24 mouse cellular contexts compared by ENCODE assay signal in genomic region chrX:56701261-56701660, GRCm38 (mm10). TPM values are rescaled to one million over a fixed set of nuclear protein-coding genes. Genes with fewer than 3 reads are reported as not detected.
A peak's percentile ranks its signal among the peaks of the same experiment; 100 is the strongest.
DNase-seq lines count a peak whose midpoint lies in the region; ATAC-seq and TF ChIP-seq lines count a peak whose summit lies in the region.
"Had no signal": no experiment of that assay in that cellular context is flagged by ENCODE, and none has a peak within 500 bp of the region (broad histone marks: within the 10 kb centered on the region; RNA-seq: fewer than 3 reads in every experiment).

No protein-coding gene starts in this region.

- no peak overlapping the region for H3K9ac ChIP-seq in kidney, embryonic 16.5 days (replicated peaks; ENCODE audit: low read length)
- H3K9ac ChIP-seq in lung, postnatal 0 days (replicated peaks; ENCODE audit: low read depth): no peak overlapping the region
- H3K9ac ChIP-seq: embryonic facial prominence, embryonic 12.5 days; forebrain, embryonic 13.5 days; forebrain, embryonic 15.5 days had no signal

- no peak overlapping the region for H3K4me2 ChIP-seq in kidney, embryonic 16.5 days (replicated peaks; ENCODE audit: low read depth, low read length)
- H3K4me2 ChIP-seq in lung, postnatal 0 days (replicated peaks; ENCODE audit: low read depth, low read length): no peak overlapping the region
- H3K4me2 ChIP-seq: embryonic facial prominence, embryonic 12.5 days; forebrain, embryonic 13.5 days; forebrain, embryonic 15.5 days had no signal

- peak; percentile 61 for TF ChIP-seq EP300 in lung, postnatal 0 days (IDR thresholded peaks at IDR 0.05)

- 43% methylated on average over 3 of the region's 3 CpGs for WGBS in kidney, adult 2 months
- 62% methylated on average over 3 of the region's 3 CpGs for WGBS in kidney, embryonic 16.5 days
- WGBS in lung, postnatal 0 days: 67% methylated on average over 3 of the region's 3 CpGs

- no peaks in the 10 kb centered on the region for H3K36me3 ChIP-seq in kidney, adult 2 months (ENCODE audit: control insufficient read depth, insufficient read depth, low read length)
- no peaks in the 10 kb centered on the region for H3K36me3 ChIP-seq in kidney, embryonic 16.5 days (ENCODE audit: insufficient read depth, low read length)
- no peaks in the 10 kb centered on the region for H3K36me3 ChIP-seq in lung, postnatal 0 days (ENCODE audit: insufficient read depth, low read length)
- H3K36me3 ChIP-seq: embryonic facial prominence, embryonic 10.5 days; embryonic facial prominence, embryonic 12.5 days; forebrain, embryonic 15.5 days; G1E had no signal

- no peak overlapping the region for H3K27ac ChIP-seq in kidney, adult 2 months (ENCODE audit: insufficient read depth, low read depth, low read length)
- H3K27ac ChIP-seq in kidney, embryonic 16.5 days (ENCODE audit: low read length): no peak overlapping the region
- no peak overlapping the region for H3K27ac ChIP-seq in lung, postnatal 0 days (ENCODE audit: low read length)
- H3K27ac ChIP-seq: embryonic facial prominence, embryonic 10.5 days; embryonic facial prominence, embryonic 12.5 days; forebrain, embryonic 13.5 days; forebrain, embryonic 15.5 days had no signal

- DNase-seq in kidney, adult 2 months: peak; percentile 2
- no peak for DNase-seq in kidney, postnatal 10 days
- DNase-seq in kidney, adult 11 months: no peak
- no peak for DNase-seq in lung, postnatal 0 days (ENCODE audit: low spot score)
- no peak for DNase-seq in lung, postnatal 36 days
- DNase-seq: adrenal gland, adult 8-10 months; adrenal gland, postnatal 14 days; adrenal gland, postnatal 36 days; B cell, adult 2 months; cerebellum, adult 11-12 months; cerebellum, adult 2 months; cerebellum, adult 9-10 months; cerebellum, postnatal 10 days; cerebellum, postnatal 25 days had no signal

- TF ChIP-seq POLR2A in kidney, adult 2 months (IDR thresholded peaks at IDR 0.05; ENCODE audit: low read depth, low read length): no peak

- ATAC-seq in kidney, embryonic 16.5 days (ENCODE audit: low FRiP score, low TSS enrichment): peak; percentile 76; the same call in 1 of the 2 replicates
- ATAC-seq in lung, postnatal 0 days: no peak
- ATAC-seq: activated CD4-positive, CD25-positive, alpha-beta regulatory T cell, adult 4 months; CD4-positive, CD25-positive, alpha-beta regulatory T cell, adult 4 months; forebrain, embryonic 13.5 days; forebrain, embryonic 15.5 days; Patski had no signal

- no peaks in the 10 kb centered on the region for H3K9me3 ChIP-seq in kidney, embryonic 16.5 days (ENCODE audit: low read length)
- H3K9me3 ChIP-seq in lung, postnatal 0 days (ENCODE audit: low read length): no peaks in the 10 kb centered on the region
- H3K9me3 ChIP-seq: embryonic facial prominence, embryonic 10.5 days; embryonic facial prominence, embryonic 12.5 days; forebrain, embryonic 13.5 days; forebrain, embryonic 15.5 days; G1E had no signal

- no peak overlapping the region for H3K4me3 ChIP-seq in kidney, adult 2 months (ENCODE audit: insufficient read depth, low read depth, low read length)
- H3K4me3 ChIP-seq in kidney, embryonic 16.5 days (ENCODE audit: low read length): no peak overlapping the region
- no peak overlapping the region for H3K4me3 ChIP-seq in lung, postnatal 0 days (ENCODE audit: low read depth, low read length)
- H3K4me3 ChIP-seq: embryonic facial prominence, embryonic 10.5 days; embryonic facial prominence, embryonic 12.5 days; forebrain, embryonic 13.5 days; forebrain, embryonic 15.5 days had no signal

- TF ChIP-seq CTCF in kidney, adult 2 months (conservative IDR thresholded peaks at IDR 0.05; ENCODE audit: insufficient read depth, insufficient read length, low read depth, low read length): no peak
- TF ChIP-seq CTCF in lung, postnatal 0 days (IDR thresholded peaks at IDR 0.05): no peak

- no peaks in the 10 kb centered on the region for H3K27me3 ChIP-seq in kidney, adult 2 months (replicated peaks; ENCODE audit: control insufficient read depth, insufficient read depth, low read length)
- no peaks in the 10 kb centered on the region; the same call in 1 of the 2 replicates for H3K27me3 ChIP-seq in kidney, embryonic 16.5 days (ENCODE audit: insufficient read depth, low read length)
- no peaks in the 10 kb centered on the region for H3K27me3 ChIP-seq in lung, postnatal 0 days (replicated peaks; ENCODE audit: insufficient read depth, low read length)
- H3K27me3 ChIP-seq: CH12.LX; embryonic facial prominence, embryonic 12.5 days; forebrain, embryonic 13.5 days; forebrain, embryonic 15.5 days had no signal

- peaks cover 3% of the 10 kb centered on the region; the same call in 1 of the 2 replicates for H3K4me1 ChIP-seq in kidney, adult 2 months (ENCODE audit: control insufficient read depth, insufficient read depth, low read length)
- H3K4me1 ChIP-seq in kidney, embryonic 16.5 days (ENCODE audit: insufficient read depth, low read length): no peaks in the 10 kb centered on the region
- no peaks in the 10 kb centered on the region for H3K4me1 ChIP-seq in lung, postnatal 0 days (ENCODE audit: insufficient read depth, low read depth, low read length)
- H3K4me1 ChIP-seq: embryonic facial prominence, embryonic 10.5 days; embryonic facial prominence, embryonic 12.5 days; forebrain, embryonic 13.5 days; forebrain, embryonic 15.5 days had no signal

RNA-seq across cellular contexts. Expression of gene Fhl1, which starts 30.3 kb away (rescaled TPM):
- polyA plus RNA-seq in kidney, adult 2 months (2012; rRNA removed): 155 and 165 TPM in 2 replicates
- polyA plus RNA-seq in kidney, embryonic 16.5 days (2015; fragmentation: Nextera tagmentation; extraction: Ambion mirVana): 98.0 and 110 TPM in 2 replicates
- polyA plus RNA-seq in lung, postnatal 0 days (2015; fragmentation: Nextera tagmentation; extraction: Ambion mirVana): 982 and 1,058 TPM in 2 replicates
- polyA plus RNA-seq: activated CD4-positive, CD25-positive, alpha-beta regulatory T cell, adult 4 months; CD4-positive, CD25-positive, alpha-beta regulatory T cell, adult 4 months; G1E had no signal
